Mouse (Mus musculus) cerebellum, adult 11 months (tissue): ENCODE data around the gene Matn4.

ENCODE experiments used
- DNase-seq: peaks from one replicate; pipeline ENCODE4 v3.0.0; 2022

Gene Matn4

DNA sequence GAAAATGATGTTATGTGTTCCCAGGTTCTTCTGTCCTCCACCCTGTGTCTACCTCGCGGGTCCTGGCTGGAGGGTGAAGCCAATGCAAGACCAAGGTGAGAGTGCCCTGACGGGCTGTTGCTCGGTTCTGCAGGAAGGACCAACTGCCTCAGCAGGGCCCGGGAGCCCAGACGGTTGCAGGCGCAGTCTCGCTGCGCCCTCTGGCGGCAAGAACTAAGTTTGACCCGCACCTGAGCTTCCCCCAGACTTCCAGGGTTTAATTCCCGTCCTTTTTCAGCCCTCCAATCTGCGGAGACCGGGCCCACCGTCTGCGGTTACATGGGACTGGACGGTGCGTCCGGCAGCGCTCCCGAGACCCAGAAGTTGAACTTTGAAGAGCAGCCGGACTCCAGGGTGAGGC lies 2.7 kb upstream of the Matn4 start:
- peak; percentile 47 for DNase-seq

DNA sequence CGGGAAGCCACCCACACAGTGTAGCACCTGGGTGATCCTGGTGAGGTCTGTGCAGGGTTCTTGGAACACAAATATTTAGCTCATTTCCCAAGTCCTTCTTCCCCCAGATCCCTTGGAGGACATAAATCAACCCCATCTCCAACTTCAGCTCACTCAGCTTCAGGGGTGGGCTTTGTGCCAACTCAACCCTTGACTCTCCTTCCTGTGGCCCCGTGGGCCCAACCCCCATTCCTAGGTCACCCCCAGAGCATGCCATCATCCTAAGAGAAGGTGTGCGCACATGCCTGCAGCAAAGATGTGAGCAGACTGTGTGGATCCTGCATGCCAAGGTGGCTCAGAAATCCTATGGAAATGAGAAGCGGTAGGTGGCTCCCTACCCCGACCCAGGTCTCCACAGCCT lies 559 bp upstream of the Matn4 start:
- no peak for DNase-seq

DNA sequence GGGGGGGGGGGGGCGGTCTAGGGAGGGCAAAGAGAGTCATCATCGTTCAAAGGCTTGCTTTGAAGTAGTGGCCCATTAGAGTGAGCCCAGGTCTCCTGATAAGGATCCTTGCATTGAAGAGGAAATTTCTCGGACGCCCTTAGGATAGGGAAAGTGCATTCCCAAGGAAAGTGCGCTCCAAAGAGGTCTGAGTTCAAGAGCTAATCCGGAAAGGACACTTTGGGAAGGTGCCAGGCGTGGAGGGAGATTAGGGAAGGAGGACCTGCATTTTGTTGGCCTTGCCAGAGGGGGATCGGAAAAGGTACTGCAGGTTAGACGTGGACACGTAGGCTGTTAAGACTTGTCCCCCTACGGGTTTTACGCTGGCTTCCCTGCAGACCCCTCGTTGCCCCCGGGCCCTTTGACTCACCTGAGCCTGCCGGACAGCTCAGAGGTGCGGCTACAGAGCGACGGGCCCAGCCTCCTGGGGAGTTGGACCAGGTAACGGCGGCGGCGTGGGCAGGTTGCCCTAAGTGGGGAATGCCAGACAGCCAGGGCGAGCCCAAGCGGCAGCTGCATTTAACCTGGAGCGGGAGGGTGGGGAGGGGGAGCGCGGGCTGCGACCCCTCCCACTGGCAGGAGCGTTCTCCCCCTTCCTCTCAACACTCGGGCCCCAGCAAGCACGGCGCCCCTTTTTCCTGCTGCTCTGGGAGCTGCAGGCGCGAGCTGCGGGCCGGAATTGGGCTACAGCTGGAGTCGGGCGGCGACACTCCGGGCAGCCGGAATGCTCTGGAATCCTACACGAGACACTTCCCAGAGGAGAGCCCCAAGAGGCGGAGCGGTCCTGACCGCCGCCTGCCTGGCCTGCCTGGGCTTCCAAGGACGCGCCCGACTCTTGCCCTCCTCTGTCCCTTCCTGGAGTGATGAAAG lies 624 bp downstream of the Matn4 start:
- no peak for DNase-seq

DNA sequence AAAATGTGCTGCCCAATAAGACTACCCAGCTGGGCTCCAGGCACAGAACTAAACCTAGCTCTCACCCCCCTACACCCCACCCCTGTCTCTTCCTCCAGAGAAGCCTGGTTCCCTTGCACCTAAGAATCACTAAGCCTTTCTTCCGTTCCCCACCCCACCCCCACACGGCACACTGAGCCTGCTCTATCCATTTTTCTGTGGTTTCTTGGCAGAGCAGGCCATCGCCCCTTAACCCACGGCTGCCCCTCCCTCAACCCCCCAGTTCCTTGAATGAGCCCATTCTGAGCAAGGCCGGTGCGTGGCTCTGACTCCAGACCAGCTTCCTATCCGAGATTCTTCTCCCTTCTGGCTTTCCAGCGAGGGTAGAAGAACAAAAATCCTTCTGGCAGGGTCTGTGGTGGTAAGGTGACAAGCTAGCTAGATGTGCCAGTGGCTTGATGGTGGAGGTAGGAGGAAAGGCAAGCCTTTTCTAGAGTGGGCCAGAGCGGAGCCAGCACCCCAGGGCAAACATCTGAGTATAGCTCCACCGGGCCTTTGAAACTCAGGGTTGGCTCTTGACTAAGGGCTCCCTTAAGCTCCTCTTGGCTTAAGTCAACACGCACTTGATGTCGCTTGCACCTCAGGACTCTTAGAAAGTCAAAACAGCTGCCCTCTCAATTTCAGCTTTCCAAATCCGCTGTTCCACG lies 1.4 kb downstream of the Matn4 start:
- DNase-seq: no peak

DNA sequence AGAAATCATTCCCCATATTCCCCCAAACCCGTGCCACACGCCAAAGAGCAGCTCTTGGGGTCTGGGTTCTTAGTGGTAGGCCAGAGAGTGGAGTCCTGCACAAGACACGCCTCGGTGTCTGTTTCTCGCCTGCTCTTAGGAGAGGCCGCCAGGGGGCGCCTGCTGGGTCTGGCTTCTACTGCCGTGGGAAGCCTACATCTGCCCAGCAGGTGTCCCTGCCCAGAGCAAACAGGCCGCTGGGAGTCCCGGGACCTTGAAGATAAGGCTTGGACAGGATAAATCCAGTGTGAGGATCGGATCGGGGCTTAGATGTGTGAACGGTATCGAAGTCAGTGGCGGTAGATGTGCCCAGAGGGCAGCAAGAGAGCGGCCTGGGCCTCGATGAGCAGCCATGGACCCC lies 2.1 kb downstream of the Matn4 start, which contains the start of gene Rbpjl:
TSS of gene Rbpjl (plus strand) at position 236 of the 400 bp plus-strand sequence.
- DNase-seq: peak; percentile 31

DNA sequence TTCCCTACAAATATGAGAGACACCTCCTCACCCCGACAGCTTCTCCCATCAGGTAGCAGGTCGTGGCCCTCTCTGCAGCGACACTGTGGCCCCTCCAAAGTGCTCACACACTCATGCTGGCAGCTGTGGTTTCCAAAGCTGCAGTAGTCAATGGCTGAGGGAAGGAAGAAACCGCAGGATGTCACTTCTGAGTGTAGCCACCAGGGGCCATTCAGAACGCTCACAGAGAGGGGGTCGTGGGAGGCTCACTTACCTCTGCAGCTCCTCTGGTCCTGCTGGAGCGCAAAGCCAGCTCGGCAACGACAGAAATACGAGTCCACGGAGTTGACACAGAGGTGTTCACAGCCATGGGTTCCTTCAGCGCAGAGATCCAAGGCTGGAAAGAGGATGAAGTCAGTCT lies 8.0 kb downstream of the Matn4 start:
- no peak for DNase-seq

DNA sequence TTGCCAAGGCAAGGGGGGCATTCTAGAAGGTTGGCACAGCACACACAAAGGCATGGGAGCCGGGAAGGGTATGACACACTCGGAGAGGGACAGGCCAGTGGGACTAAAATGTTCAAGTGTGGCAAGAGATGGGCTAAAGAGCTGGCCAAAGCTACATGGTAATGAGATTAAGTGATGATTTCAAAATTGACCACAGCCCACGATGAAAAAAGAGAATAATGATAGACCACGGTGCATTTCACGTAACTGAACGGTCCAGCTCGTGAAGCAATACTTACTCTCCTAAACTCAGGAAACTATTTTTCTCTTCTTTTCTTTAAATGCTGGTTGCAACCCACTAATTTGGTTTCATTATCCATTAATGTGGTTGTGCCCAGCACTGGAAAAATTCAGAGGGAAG lies 8.9 kb downstream of the Matn4 start:
- no peak for DNase-seq

DNA sequence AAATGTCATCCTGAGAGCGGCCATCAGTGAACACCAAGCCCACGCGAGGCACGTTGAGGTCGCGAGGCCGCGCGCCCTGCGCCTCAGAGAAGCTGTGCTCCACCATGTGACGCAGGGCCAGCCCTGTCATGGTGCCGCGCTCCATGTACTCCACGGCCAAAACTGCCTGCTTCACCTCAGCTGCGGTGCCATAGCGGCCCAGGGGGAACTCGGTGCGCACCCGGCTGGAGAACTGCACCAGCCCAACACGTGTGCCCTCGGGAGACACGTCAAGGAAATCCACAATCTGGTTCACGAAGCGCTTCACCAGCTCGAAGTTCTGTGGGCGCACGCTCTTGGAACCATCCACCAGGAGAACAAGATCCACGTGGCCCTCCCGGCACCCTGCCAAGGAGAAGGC lies 11.8 kb downstream of the Matn4 start:
- DNase-seq: no peak

DNA sequence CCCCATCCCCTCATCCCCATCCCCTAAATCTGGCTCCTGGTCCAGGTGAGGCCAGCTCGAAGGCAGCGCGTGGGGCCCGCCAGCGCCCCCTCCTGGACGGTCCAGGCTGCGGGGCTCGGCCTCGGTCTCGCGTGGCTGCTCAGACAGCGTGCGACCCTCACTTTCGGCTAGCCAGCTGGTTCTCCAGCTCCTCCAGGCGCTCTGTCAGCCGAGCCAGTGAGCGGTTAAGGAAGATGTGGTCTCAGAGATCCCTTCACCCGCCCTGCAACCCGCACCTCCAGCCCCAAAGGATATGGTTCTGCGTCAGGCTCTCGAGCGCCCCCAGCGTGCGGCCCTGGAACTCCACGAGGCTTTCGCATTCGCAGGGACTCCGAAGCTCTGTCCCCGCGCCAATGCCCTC lies 15.5 kb downstream of the Matn4 start:
- DNase-seq: peak; percentile 80

DNA sequence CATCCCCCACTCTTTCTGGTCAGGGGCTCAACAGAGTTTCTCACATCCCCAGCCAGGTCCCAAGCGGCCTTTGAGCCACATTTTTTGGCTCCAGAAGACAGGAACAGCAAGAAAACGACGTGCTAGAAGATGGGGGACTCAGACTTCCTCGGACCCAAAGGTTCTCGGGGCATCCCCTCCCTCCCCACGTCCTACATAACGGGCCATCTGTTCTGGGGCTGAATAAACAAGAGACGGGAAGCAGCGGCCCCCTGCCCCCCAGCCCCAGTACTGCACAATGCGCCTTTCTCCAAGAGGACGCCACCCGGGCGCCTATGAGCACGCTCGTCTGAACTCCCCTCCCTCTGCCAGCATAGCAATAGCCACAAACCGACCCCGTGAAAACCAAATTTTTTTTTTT lies 15.9 kb downstream of the Matn4 start, which contains the start of gene Slpi:
TSS of gene Slpi (minus strand) at position 76 of the 400 bp plus-strand sequence.
- DNase-seq: no peak

DNA sequence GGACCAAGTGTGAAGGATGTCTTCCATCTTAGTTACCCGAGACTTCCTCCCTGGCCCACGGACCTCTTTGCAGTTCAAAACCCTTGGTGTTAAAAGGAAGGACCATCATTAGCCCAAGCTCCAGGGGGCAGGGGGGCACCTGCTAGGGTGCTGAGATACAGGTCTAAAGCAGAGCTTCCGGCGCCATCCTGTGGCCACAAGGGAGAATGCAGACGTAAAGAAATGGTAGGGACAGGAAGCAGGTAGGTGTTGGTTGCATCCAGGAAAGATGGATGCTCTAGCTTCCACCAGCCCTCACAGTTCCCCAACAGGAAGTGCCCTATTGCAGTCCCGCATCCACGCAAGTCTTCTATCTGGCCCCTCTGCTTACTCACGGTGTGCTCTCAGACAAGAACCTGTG lies 18.0 kb downstream of the Matn4 start:
- DNase-seq: no peak

DNA sequence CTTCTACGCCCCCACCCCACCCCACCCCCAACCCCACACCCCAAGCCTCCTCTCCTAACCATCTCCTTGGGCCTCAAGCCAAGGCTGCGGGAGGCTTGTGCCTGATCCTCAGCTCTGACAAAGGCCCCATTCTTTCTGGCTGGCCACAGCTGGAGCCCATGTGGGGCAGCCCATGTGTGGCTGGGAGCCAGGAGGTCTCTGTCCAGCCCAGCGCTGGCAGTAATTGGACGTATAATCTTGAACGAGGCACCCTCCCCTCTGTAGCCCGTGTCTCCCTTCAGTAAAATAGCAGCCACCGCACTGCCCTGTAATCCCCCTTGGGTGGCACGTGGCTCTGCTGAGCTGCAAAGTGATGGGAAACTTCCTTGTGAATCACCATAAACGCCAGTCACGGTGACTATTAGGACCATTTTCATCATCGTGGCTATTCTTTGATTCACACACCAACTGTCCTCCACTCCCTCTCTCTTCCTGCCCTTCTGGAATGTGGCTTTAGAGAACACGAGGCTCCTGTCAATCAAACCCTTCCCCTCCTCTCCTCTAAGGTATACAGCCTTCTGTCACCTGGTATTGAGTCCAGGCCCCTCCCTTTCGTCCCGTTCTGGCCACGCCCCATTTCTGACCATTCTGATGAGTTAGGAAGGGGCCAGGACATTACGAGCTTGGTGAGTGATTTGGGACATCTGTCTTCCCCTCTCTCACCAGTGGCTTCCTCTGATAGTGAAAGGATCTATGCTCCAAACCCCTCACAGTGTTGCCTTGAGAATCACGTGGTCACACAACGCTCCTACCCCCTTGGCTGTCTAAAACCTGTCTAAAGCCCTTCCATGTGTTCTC lies 18.8 kb downstream of the Matn4 start:
- no peak for DNase-seq

DNA sequence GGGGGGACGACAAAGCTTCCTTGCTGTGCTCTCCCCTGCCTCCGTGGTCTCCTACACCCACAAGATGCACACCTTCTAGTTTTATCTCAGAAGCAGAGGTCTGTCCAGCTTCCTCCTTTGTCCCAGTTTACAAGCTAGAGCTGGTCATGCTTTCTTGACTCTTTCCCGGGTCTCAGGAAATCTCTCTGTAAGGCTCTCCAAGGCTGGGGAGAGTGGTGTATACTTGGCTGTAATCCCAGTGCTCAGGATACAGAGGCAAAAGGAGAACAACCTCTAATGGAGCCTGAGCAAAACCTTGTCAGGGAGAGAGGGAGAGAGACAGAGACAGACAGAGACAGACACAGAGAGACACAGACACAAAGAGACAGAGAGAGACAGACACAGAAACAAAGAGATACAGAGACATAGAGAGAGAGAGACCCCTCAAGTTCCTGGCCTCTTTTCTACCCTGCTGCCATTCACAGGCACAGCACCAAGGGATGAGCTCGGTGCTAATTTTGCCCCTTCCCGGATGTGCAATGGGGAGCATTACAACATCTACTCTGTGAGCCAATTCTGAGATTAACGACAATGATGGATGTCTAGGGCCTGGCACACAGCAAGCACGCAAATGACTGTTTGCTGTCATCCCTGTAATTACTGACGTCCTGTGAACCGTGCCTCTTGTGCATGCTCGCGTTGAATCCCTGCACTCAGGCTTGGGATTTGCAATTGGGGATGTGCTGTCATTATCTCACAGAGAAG lies 21.1 kb downstream of the Matn4 start:
- DNase-seq: no peak

DNA sequence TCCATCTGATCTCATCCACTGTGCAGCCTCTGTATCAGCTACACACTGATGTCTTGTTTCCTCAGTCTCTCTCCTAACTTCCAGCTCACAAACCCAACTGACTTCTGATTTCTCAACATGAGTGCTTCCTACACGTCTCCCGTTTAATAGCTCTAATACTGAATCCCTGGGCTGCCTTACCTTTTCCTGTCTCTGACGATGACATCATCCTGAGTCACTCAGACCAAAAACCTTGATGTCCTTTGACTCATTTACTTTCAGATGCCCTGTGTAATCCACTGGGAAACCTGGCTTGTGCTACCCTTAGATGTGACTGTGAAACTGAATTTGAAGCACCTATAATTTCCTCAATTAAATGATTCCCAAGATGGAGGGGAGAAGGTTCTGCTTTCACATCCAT lies 22.0 kb downstream of the Matn4 start:
- DNase-seq: no peak

DNA sequence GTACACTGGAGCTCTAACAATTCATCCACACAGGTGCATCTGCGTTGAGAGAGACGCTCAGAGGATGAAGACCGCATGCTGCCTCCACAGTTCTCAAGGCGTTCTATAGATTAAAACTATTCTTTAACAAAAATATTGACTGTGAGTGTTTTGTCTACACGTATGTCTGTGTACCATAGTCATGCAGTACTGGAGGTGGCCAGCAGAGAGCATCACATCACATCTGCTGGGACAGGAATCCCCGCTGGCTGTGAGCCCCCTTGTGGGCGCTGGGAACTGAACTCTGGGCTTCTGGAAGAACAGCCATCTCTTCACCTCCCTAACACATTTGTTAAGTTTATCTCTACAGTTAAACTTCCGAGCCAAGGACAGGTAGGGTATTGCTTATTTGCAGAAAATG lies 23.2 kb downstream of the Matn4 start:
- DNase-seq: no peak

DNA sequence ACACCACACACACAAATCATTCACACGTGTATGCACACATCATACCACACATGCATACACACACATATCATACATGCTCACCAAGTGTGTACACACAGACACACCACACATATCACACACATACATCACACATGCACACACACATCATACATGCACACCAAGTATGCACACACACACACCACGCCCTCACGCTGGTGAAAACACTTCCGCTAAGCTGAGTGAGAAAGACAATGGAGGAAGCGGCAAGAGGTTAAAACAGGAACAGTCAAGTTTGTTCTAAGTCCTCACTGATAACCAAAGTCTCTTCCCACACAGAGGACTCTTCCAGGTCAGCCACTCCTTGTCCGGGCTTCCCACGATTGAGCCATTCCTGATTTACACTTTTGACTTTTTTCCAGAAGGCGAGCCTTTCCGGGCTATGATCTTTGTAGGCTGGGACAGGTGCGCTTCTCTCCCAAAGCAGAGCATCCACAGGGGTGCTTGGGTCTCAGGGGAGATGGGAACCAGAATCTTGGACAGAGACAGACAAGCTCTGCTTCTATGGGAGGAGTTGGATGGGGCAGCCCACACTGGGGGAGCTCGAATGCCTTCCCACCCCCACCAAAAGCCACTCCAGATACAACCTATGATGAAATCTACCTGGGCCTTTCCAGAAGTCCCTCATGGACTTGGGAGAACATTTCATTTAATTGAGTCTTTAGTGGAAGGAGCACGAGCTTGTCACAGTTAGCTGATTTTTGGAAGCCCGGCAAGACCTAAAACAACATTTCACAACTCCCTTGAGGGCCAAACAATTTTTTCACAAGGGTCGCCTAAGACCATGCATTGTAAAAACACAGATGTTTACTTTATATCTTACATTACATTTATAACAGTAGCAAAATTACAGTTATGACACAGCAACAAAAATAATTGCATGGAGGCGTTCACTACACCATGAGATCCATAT lies 27.2 kb downstream of the Matn4 start:
- no peak for DNase-seq

DNA sequence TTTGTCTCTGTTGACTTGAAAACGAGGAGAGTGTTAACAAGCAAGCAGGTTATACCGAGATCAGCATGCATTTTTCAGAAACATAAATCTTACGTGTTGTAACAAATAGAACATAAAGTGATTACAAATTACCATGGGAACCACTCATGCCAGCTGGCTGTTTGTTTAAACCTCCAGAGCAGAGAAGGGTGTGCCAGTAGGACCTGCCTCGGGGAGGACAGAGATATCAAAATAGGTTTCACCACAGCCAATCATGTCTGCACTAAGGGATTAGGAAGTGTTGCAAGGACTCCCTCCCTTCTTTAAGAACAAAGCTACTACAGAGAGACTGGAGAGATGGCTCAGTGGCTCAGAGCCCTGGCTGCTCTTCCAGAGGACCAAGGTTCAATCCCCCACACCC lies 31.8 kb downstream of the Matn4 start:
- no peak for DNase-seq

DNA sequence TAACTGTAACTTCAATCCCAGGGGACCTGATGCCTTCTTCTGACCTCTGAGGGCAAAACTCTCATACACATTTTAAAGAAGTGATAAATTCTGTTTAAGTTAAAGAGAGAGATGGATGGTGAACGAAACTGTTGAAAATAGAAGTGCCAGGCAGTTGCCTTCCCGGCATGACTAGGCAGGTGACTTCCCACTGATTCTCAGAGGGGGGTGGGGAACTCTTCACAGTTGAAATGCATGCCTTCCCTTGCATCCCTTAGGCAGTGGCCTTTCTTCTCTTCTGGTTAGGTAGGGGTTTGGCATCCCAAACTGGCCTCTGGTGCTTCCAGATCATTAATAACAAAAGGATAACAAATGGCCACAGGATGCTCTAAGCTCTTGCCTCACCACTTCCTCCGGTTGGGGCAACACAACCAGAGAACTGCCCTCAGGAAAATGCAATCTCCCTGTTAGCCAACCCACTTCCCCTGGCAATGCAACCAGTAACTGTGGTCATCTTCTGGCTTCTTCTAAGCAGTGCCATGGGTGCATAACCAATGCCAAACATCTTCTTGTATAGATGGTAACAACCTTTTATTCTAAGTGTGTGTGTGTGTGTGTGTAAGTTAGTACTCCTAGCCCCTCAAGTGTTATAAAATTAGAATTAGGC lies 32.4 kb downstream of the Matn4 start:
- DNase-seq: no peak

DNA sequence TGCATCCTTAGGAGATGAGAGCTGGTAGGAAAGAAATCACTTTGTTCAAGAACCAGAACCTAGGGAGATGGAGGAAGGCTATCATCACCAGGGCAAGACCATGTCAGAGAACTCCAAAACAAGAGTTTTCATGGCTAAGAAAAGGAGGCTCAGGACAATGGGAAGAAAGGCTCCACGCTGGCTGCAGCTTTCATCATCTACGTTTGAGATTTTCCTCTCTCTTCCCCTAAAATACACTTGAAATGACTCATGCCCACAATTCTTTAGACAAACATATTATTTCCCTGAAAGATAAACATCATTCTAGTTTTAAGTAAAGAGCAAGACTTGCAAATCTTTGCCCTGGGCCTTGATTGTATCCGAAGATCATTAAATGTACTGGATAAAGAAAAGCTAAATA lies 33.6 kb downstream of the Matn4 start:
- no peak for DNase-seq

DNA sequence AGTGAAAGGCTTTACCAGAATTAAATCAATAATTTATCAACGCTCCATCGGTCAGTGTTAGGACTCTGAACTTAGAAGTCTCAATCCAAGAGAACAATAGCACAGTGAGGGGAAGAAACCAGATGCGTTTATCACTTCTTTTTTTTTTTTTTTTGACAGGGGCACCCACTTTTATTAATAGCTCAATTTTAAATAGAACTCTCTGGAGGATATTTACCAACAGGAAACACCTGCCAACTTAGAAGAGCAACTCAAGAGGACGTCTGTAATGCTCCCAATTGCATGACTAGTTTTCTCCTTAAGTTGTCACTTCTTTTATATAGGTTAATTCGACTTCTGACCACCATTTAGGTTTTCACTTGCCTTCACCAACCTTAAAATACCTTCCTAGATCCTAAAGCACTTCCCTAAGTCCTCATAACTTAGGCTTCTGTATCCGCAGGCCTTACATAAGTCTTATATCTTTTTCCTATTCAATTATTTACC lies 36.3 kb downstream of the Matn4 start:
- no peak for DNase-seq

DNA sequence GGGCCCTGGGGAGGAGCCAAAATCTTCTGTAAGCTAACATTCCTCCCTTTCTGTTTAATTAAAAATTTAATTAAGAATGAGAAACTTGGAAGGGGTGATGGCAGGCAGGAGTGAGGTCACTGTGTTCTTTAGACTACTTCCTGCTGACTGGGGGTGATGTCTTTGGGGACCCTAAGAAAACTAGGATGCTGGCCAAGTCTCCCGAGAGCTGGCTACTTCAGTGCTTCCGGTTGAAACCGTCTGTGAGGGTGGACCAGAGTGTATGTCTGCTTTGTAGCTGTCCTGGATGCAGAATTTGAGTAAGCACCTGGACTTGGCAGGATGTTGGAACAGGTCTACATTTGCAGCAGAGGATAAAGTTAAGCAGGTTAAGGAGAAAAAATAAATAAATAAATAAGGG lies 38.0 kb downstream of the Matn4 start:
- no peak for DNase-seq
